Mouse (Mus musculus): Measurements from ENCODE around the gene Btbd8.

GRCm38 (mm10) chr5:107528856-107529255 is 91.1 kb downstream of the Btbd8 start:
- TF ChIP-seq EP300 (IDR thresholded peaks at IDR 0.05; ENCODE audit: insufficient read depth, low read depth, low read length) (no peak), CTCF (IDR thresholded peaks at IDR 0.05) (no peak), POLR2A (IDR thresholded peaks at IDR 0.05; ENCODE audit: insufficient read depth, low read depth, low read length) (no peak)
